Mouse (Mus musculus) MEL (cell line): ENCODE results near the gene Dis3l2. TPM values are rescaled to one million over a fixed set of nuclear protein-coding genes. Genes with fewer than 3 reads are reported as not detected.

Experiments used
- DNase-seq: peaks from one replicate; pipeline ENCODE4 v3.0.0; 2011; ENCODE audit warnings: low read depth, low spot score
- H3K27ac ChIP-seq: 2 replicates; pipeline ENCODE4 v1.5.1; 2012; ENCODE audit warnings: low read depth, mild to moderate bottlenecking, control low read depth, low read length, moderate library complexity; ENCODE audit not compliant: control insufficient read depth
- H3K27me3 ChIP-seq, 2 experiments: fragments of 150-350 bp in 1 of 2; sonication (generic) in 1 of 2; 2 replicates each; pipeline ENCODE4 v1.6.1; 2012; ENCODE audit warnings: low read length in 2 of 2, mild to moderate bottlenecking in 2 of 2, improper control_type of control experiment in 1 of 2, moderate library complexity in 1 of 2; ENCODE audit not compliant: insufficient read depth in 2 of 2, control insufficient read depth in 1 of 2
- H3K36me3 ChIP-seq, 2 experiments: 2 replicates each; pipeline ENCODE4 v1.6.1; 2012 to 2014; ENCODE audit warnings: low read length in 2 of 2, improper control_type of control experiment in 1 of 2, inconsistent platforms in 1 of 2, mild to moderate bottlenecking in 1 of 2; ENCODE audit not compliant: insufficient read depth in 2 of 2, control insufficient read depth in 1 of 2
- H3K4me1 ChIP-seq, 2 experiments: fragments of 150-350 bp in 1 of 2; sonication (generic) in 1 of 2; 2 replicates each; pipeline ENCODE4 v1.6.1; 2012; ENCODE audit warnings: low read length in 2 of 2, improper control_type of control experiment in 1 of 2, mild to moderate bottlenecking in 1 of 2; ENCODE audit not compliant: insufficient read depth in 2 of 2, control insufficient read depth in 1 of 2
- H3K4me3 ChIP-seq, 2 experiments: fragments of 150-350 bp in 1 of 2; sonication (generic) in 1 of 2; 2 replicates each; pipeline ENCODE4 v1.5.1; 2012; ENCODE audit warnings: low read depth in 2 of 2, low read length in 2 of 2, mild to moderate bottlenecking in 2 of 2, moderate library complexity in 2 of 2, control low read depth in 1 of 2, improper control_type of control experiment in 1 of 2; ENCODE audit not compliant: control insufficient read depth in 1 of 2, insufficient read depth in 1 of 2
- H3K79me2 ChIP-seq: 2 replicates; pipeline ENCODE4 v1.6.1; 2012; ENCODE audit warnings: mild to moderate bottlenecking, low read length, moderate library complexity; ENCODE audit not compliant: control insufficient read depth, poor library complexity, insufficient read depth
- H3K9ac ChIP-seq: 2 replicates; pipeline ENCODE4 v1.6.1; 2012; ENCODE audit warnings: low read depth, mild to moderate bottlenecking, control low read depth, low read length, moderate library complexity; ENCODE audit not compliant: control insufficient read depth, poor library complexity, severe bottlenecking
- H3K9me3 ChIP-seq: fragments of 150-350 bp; sonication (generic); replicated peaks from 2 replicates; pipeline ENCODE4 v1.6.1; 2012; ENCODE audit warnings: mild to moderate bottlenecking, low read length, improper control_type of control experiment, moderate library complexity; ENCODE audit not compliant: insufficient read depth
- CHD1 ChIP-seq: IDR thresholded peaks from 2 replicates; pipeline ENCODE4 v1.6.1; 2012; ENCODE audit warnings: low read depth, mild to moderate bottlenecking, inconsistent platforms, low read length, improper control_type of control experiment
- CHD2 ChIP-seq: IDR thresholded peaks from 2 replicates; pipeline ENCODE4 v1.6.1; 2011; ENCODE audit warnings: low read length, improper control_type of control experiment
- CTCF ChIP-seq, 3 experiments: IDR thresholded peaks in 2 of 3; conservative IDR thresholded peaks in 1 of 3; 2 replicates each; pipeline ENCODE4 v1.5.1; 2011 to 2012; ENCODE audit warnings: low read length in 3 of 3, low read depth in 2 of 3, mild to moderate bottlenecking in 2 of 3, improper control_type of control experiment in 1 of 3, inconsistent platforms in 1 of 3, mixed read lengths in 1 of 3, moderate library complexity in 1 of 3; ENCODE audit not compliant: control insufficient read depth in 1 of 3, insufficient read depth in 1 of 3, poor library complexity in 1 of 3, severe bottlenecking in 1 of 3
- E2F4 ChIP-seq: IDR thresholded peaks from 2 replicates; pipeline ENCODE4 v1.6.1; 2011; ENCODE audit warnings: low read depth, low read length, improper control_type of control experiment, borderline replicate concordance
- ELF1 ChIP-seq: IDR thresholded peaks from 2 replicates; pipeline ENCODE4 v1.6.1; 2014; ENCODE audit warnings: low read depth, mild to moderate bottlenecking, inconsistent platforms, low read length, improper control_type of control experiment, moderate library complexity
- HCFC1 ChIP-seq: IDR thresholded peaks from 2 replicates; pipeline ENCODE4 v1.6.1; 2012; ENCODE audit warnings: low read depth, mild to moderate bottlenecking, inconsistent platforms, low read length, improper control_type of control experiment, moderate library complexity
- KAT2A ChIP-seq: conservative IDR thresholded peaks from 2 replicates; pipeline ENCODE4 v1.6.1; 2012; ENCODE audit warnings: low read depth, low read length, improper control_type of control experiment, inconsistent platforms
- MXI1 ChIP-seq: IDR thresholded peaks from 2 replicates; pipeline ENCODE4 v1.6.1; 2011; ENCODE audit warnings: mild to moderate bottlenecking, low read depth, low read length, improper control_type of control experiment
- MYB ChIP-seq: IDR thresholded peaks from 2 replicates; pipeline ENCODE4 v1.6.1; 2011; ENCODE audit warnings: mild to moderate bottlenecking, low read depth, low read length, improper control_type of control experiment
- NRF1 ChIP-seq: IDR thresholded peaks from 2 replicates; pipeline ENCODE4 v1.6.1; 2014; ENCODE audit warnings: low read depth, mild to moderate bottlenecking, inconsistent platforms, low read length, improper control_type of control experiment, moderate library complexity; ENCODE audit not compliant: poor library complexity, insufficient read depth, severe bottlenecking
- POLR2A ChIP-seq, 2 experiments: IDR thresholded peaks; 2 replicates each; pipeline ENCODE4 v1.6.1; 2011 to 2012; ENCODE audit warnings: low read length in 2 of 2, mild to moderate bottlenecking in 2 of 2, control low read depth in 1 of 2, improper control_type of control experiment in 1 of 2, low read depth in 1 of 2, moderate library complexity in 1 of 2; ENCODE audit not compliant: control insufficient read depth in 1 of 2, insufficient read depth in 1 of 2, poor library complexity in 1 of 2
- RAD21 ChIP-seq: IDR thresholded peaks from 2 replicates; pipeline ENCODE4 v1.6.1; 2011; ENCODE audit warnings: mild to moderate bottlenecking, low read depth, low read length, improper control_type of control experiment
- RCOR1 ChIP-seq: IDR thresholded peaks from 2 replicates; pipeline ENCODE4 v1.6.1; 2012; ENCODE audit warnings: low read depth, mild to moderate bottlenecking, inconsistent platforms, low read length, improper control_type of control experiment
- SIN3A ChIP-seq: IDR thresholded peaks from 2 replicates; pipeline ENCODE4 v1.6.1; 2012; ENCODE audit warnings: low read length, improper control_type of control experiment, inconsistent platforms
- SMC3 ChIP-seq: IDR thresholded peaks from 2 replicates; pipeline ENCODE4 v1.6.1; 2011; ENCODE audit warnings: low read depth, low read length, improper control_type of control experiment
- TAL1 ChIP-seq: IDR thresholded peaks from 2 replicates; pipeline ENCODE4 v1.6.1; 2012; ENCODE audit warnings: mild to moderate bottlenecking, inconsistent platforms, low read length, moderate library complexity, mixed read lengths
- TCF12 ChIP-seq: IDR thresholded peaks from 2 replicates; pipeline ENCODE4 v1.6.1; 2014; ENCODE audit warnings: low read depth, mild to moderate bottlenecking, inconsistent platforms, low read length, improper control_type of control experiment, moderate library complexity
- USF1 ChIP-seq: IDR thresholded peaks from 2 replicates; pipeline ENCODE4 v1.6.1; 2014; ENCODE audit warnings: low read depth, mild to moderate bottlenecking, inconsistent platforms, low read length, improper control_type of control experiment, moderate library complexity
- USF2 ChIP-seq, 2 experiments: IDR thresholded peaks; 2 replicates each; pipeline ENCODE4 v1.6.1; 2011 to 2012; ENCODE audit warnings: improper control_type of control experiment in 2 of 2, low read length in 2 of 2, borderline replicate concordance in 1 of 2, inconsistent platforms in 1 of 2, low read depth in 1 of 2, mild to moderate bottlenecking in 1 of 2; ENCODE audit not compliant: insufficient read depth in 1 of 2
- ZC3H11A ChIP-seq: IDR thresholded peaks from 2 replicates; pipeline ENCODE4 v1.6.1; 2012; ENCODE audit warnings: low read depth, mild to moderate bottlenecking, inconsistent platforms, low read length, improper control_type of control experiment
- ZKSCAN1 ChIP-seq: IDR thresholded peaks from 2 replicates; pipeline ENCODE4 v1.6.1; 2012; ENCODE audit warnings: low read depth, mild to moderate bottlenecking, inconsistent platforms, low read length, improper control_type of control experiment, moderate library complexity
- ZMIZ1 ChIP-seq: IDR thresholded peaks from 2 replicates; pipeline ENCODE4 v1.6.1; 2012; ENCODE audit warnings: low read depth, mild to moderate bottlenecking, inconsistent platforms, low read length, improper control_type of control experiment, moderate library complexity
- polyA plus RNA-seq, 2 experiments: library from polyadenylated mRNA; stranded (reverse) in 1 of 2; unstranded in 1 of 2; fragments of >175 nt in 1 of 2; fragments of >200 nt in 1 of 2; gene quantifications; 2 replicates each; pipeline versions ENCODE4 v1.2.1 to v1.2.4; 2012; ENCODE audit warnings: low replicate concordance in 2 of 2, low read depth in 1 of 2; ENCODE audit not compliant: insufficient read length in 2 of 2, insufficient read depth in 1 of 2, missing spikeins in 1 of 2
- total RNA-seq: library from RNA; depleted of rRNA; stranded (reverse); fragments of 300-350 nt; gene quantifications from 2 replicates; pipeline ENCODE4 v1.2.3, GENCODE M21; 2012

Gene Dis3l2
- total and polyA plus RNA-seq, 3 experiments = 16.9 to 17.3 TPM; not detected in 1

DNA sequence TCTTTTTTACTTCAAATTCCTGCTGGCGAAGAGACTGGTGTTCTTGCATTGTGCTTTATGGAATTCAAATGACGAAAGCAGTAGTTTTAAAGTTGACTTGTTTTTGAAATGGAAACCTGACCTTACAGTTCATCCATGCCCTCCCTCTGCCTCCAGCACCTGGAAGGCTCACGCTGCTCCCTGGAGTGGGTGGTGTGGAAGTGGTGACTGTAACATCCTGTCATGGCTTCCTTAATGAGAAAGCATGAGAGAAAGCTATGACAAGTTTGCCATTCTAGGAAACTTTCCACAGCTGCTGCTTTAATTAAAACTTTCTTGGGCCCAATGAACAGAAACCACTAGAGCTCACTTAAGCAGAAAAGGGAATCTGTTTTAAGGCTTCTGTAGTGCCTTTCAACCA is 210.3 kb downstream of the Dis3l2 start:
- Histone ChIP-seq H3K9ac (no peak overlapping the region), H3K4me1 (peaks cover 4 to 10% of the 10 kb centered on the region in 2 experiments), H3K9me3 (no peaks in the 10 kb centered on the region), H3K27me3 (no peaks in the 10 kb centered on the region), H3K27ac (no peak overlapping the region), H3K4me3 (no peak overlapping the region), H3K36me3 (peaks cover 0 to 14% of the 10 kb centered on the region in 2 experiments; a peak in 2 of 4 replicates), H3K79me2 (no peaks in the 10 kb centered on the region)
- DNase-seq = no peak
- no peak for TF ChIP-seq TCF12
- no peak for TF ChIP-seq USF1
- no peak for TF ChIP-seq NRF1
- TF ChIP-seq POLR2A (IDR thresholded peaks at IDR 0.05; ENCODE audit: control insufficient read depth in 1 of 2, insufficient read depth in 1 of 2, low read depth in 1 of 2, low read length in 2 of 2, poor library complexity in 1 of 2) = no peak
- no peak for TF ChIP-seq SIN3A
- TF ChIP-seq RCOR1 = no peak
- no peak for TF ChIP-seq ELF1
- TF ChIP-seq SMC3 = no peak
- TF ChIP-seq MXI1 = no peak
- TF ChIP-seq CHD1 = no peak
- no peak for TF ChIP-seq E2F4
- no peak for TF ChIP-seq ZKSCAN1
- no peak for TF ChIP-seq ZC3H11A
- TF ChIP-seq TAL1 = no peak
- no peak for TF ChIP-seq MYB
- TF ChIP-seq CTCF (IDR thresholded peaks at IDR 0.05 in 2 of 3, conservative IDR thresholded peaks at IDR 0.05 in 1 of 3; ENCODE audit: control insufficient read depth in 1 of 3, insufficient read depth in 1 of 3, low read depth in 2 of 3, low read length in 3 of 3, poor library complexity in 1 of 3, severe bottlenecking in 1 of 3) = no peak
- no peak for TF ChIP-seq HCFC1

DNA sequence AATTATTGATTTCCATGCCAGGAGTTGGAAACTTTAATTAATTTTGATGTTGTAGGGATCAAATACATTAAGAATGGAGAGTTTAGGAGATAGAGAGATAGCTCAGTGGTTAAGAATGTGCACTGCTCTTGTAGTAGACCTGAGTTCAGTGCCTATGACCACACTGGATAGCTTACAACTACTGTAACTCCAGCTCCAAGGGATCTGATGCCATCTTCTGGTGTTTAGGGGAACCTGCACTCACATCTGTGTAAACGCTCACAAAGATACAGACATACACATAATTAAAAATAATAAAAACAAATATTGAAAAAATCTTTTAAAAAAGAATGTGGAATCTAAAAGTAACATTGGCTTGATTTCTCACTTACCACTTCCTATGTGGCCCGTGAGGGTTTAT is 211.1 kb downstream of the Dis3l2 start:
- Histone ChIP-seq H3K9ac (no peak overlapping the region), H3K9me3 (no peaks in the 10 kb centered on the region), H3K79me2 (no peaks in the 10 kb centered on the region), H3K4me3 (no peak overlapping the region), H3K27ac (no peak overlapping the region), H3K27me3 (no peaks in the 10 kb centered on the region), H3K36me3 (peaks cover 0 to 14% of the 10 kb centered on the region in 2 experiments; a peak in 2 of 4 replicates), H3K4me1 (peaks cover 4 to 10% of the 10 kb centered on the region in 2 experiments)
- peak; percentile 37 for DNase-seq
- TF ChIP-seq CHD2 (no peak), RCOR1 (no peak), TAL1 (no peak), SMC3 (peak; percentile 50), RAD21 (peak; percentile 59), CTCF (IDR thresholded peaks at IDR 0.05 in 2 of 3, conservative IDR thresholded peaks at IDR 0.05 in 1 of 3; ENCODE audit: control insufficient read depth in 1 of 3, insufficient read depth in 1 of 3, low read depth in 2 of 3, low read length in 3 of 3, poor library complexity in 1 of 3, severe bottlenecking in 1 of 3) (peak in 2 of 3 experiments; percentile 18 to 46; a peak in 3 of 6 replicates), E2F4 (no peak), USF2 (IDR thresholded peaks at IDR 0.05; ENCODE audit: borderline replicate concordance in 1 of 2, insufficient read depth in 1 of 2, low read depth in 1 of 2, low read length in 2 of 2) (no peak), KAT2A (no peak), ZMIZ1 (no peak), TCF12 (no peak), ZC3H11A (no peak)
